Mouse (Mus musculus): ENCODE data around the gene Ppp2r5c. TPM values are rescaled to one million over a fixed set of nuclear protein-coding genes. Genes with fewer than 3 reads are reported as not detected.

The Ppp2r5c gene
- total and polyA plus RNA-seq, 2 experiments from 2014 or later: 169 to 191 TPM

DNA sequence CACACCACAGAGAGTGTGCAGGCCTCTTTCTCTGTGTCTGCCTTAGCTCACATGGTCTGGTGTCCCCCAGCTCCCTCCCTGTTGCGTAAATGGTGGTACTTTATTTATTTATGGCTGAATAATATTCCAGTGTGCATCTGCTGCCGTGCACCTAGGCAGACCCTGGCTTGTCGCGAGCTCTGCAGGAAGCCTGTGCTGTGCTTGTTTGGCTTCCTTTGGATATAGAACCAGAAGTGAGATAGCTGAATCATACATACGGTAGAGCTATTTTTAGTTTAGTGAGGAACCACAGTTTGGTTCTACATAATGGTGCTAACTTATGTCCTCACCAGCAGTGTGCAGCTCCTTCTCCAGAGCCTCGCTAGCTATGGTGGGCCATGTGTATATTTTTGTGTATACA lies 11.7 kb downstream of the Ppp2r5c start:
- Histone ChIP-seq H3K4me3 (ENCODE audit: low read depth, low read length) (no peak overlapping the region), H3K9ac (no peak overlapping the region), H3K27me3 (ENCODE audit: insufficient read depth, low read length) (no peaks in the 10 kb centered on the region), H3K9me3 (ENCODE audit: low read length) (no peaks in the 10 kb centered on the region), H3K4me2 (ENCODE audit: low read depth) (no peak overlapping the region), H3K4me1 (ENCODE audit: insufficient read depth) (no peaks in the 10 kb centered on the region), H3K27ac (ENCODE audit: low read depth, low read length) (0 out of 2 replicates have a peak overlapping the region, but pooled peaks have one; percentile 29), H3K36me3 (ENCODE audit: insufficient read depth) (0 out of 2 replicates have a peak, but pooled peaks cover 5% of the 10 kb centered on the region)
- TF ChIP-seq CTCF (IDR thresholded peaks at IDR 0.05; ENCODE audit: low read depth): no peak
- ATAC-seq (no peak), DNase-seq (no peak)
- WGBS: 80% methylated on average over 6 of the region's 6 CpGs

DNA sequence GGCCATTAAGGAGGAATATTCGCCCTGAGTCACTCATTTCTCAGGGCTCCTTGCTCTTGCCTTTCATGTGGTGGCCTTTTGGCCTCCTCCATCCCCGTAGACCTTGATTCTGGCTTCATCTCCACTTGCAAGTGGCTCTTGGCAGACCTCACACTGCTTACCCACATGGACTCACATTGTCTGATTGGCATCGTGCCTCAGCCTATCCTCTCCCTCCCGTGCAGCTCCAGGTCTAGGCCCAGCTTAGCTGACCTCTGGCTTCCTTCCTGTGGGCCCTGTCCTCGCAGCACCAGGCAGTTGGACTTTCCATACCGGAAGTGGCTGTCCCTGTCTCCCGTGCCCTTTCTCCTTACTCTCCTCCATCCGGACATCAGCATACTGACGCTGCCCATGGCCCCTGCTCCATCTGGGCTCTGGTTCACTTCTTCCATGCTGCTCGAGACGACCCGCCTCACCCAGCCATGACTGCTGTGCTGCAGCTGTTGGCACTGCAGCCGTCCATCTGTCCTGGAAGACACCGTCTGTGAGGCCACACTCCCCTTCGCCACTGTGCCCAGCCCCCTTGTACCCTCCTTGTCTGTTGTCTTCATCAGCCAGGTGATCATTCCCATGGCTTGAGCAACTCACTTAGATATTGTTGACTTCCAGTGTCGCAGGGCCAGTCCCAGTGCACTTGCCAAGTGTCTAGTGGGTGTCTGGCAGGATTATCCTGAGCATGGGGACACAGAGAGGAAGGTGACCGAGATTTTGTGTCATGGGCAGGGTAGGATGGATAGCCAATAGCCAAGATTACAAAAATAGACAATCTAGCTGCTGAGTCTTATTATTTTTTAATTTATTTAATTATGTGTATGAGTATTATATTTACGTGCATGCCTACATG lies 13.7 kb downstream of the Ppp2r5c start:
- Histone ChIP-seq H3K36me3 (ENCODE audit: insufficient read depth) (0 out of 2 replicates have a peak, but pooled peaks cover 5% of the 10 kb centered on the region), H3K4me3 (ENCODE audit: low read depth, low read length) (no peak overlapping the region), H3K4me1 (ENCODE audit: insufficient read depth) (no peaks in the 10 kb centered on the region), H3K27me3 (ENCODE audit: insufficient read depth, low read length) (no peaks in the 10 kb centered on the region), H3K9me3 (ENCODE audit: low read length) (no peaks in the 10 kb centered on the region), H3K27ac (ENCODE audit: low read depth, low read length) (no peak overlapping the region), H3K9ac (no peak overlapping the region), H3K4me2 (ENCODE audit: low read depth) (no peak overlapping the region)
- TF ChIP-seq CTCF (IDR thresholded peaks at IDR 0.05; ENCODE audit: low read depth): no peak
- no peak for DNase-seq
- WGBS: 83% methylated on average over 18 of the region's 18 CpGs
- no peak for ATAC-seq

DNA sequence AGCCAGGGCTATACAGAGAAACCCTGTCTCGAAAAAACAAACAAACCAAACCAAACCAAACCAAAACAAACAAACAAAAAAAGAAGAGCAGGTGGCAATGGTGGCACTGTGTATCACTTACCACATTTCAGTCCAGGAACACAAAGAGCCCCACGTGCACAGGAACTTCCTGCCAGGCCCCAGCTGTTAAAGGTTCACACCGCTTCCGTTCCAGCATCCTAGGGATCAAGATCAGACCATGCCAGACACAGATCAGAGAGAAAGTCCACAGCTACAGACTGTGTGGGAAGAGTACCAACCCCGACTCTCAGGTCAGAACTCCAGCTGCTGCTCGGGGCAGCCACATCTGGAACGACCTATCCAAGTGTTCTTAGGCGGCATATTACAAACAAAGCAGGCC lies 16.8 kb downstream of the Ppp2r5c start:
- TF ChIP-seq CTCF (IDR thresholded peaks at IDR 0.05; ENCODE audit: low read depth): no peak
- Histone ChIP-seq H3K4me2 (ENCODE audit: low read depth) (no peak overlapping the region), H3K27ac (ENCODE audit: low read depth, low read length) (no peak overlapping the region), H3K9ac (no peak overlapping the region), H3K4me1 (ENCODE audit: insufficient read depth) (no peaks in the 10 kb centered on the region), H3K4me3 (ENCODE audit: low read depth, low read length) (no peak overlapping the region), H3K36me3 (ENCODE audit: insufficient read depth) (peaks cover 18% of the 10 kb centered on the region), H3K9me3 (ENCODE audit: low read length) (no peaks in the 10 kb centered on the region), H3K27me3 (ENCODE audit: insufficient read depth, low read length) (no peaks in the 10 kb centered on the region)
- no peak for DNase-seq
- 85% methylated on average over 8 of the region's 8 CpGs for WGBS
- no peak for ATAC-seq

DNA sequence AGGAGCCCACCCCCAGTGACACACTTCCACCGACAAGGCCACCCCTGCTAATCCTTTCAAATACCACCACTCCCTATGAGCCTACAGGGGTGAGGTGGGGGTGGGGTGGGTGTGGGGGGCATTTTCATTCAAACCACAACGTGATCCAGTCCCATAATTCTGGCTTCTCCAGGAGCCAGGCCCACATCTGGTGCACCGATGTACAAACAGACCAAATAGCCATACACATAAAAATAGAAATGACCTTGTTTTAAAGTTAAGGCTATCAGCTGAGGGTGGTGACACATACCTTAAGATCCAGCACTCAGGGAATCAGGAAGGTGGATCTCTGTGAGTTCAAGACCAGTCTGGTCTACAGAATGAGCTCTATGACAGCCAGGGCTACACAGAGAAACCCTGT lies 24.5 kb downstream of the Ppp2r5c start:
- Histone ChIP-seq H3K9me3 (ENCODE audit: low read length) (no peaks in the 10 kb centered on the region), H3K4me1 (ENCODE audit: insufficient read depth) (no peaks in the 10 kb centered on the region), H3K36me3 (ENCODE audit: insufficient read depth) (peaks cover 11% of the 10 kb centered on the region), H3K27ac (ENCODE audit: low read depth, low read length) (no peak overlapping the region), H3K9ac (no peak overlapping the region), H3K27me3 (ENCODE audit: insufficient read depth, low read length) (no peaks in the 10 kb centered on the region), H3K4me2 (ENCODE audit: low read depth) (no peak overlapping the region), H3K4me3 (ENCODE audit: low read depth, low read length) (no peak overlapping the region)
- TF ChIP-seq CTCF (IDR thresholded peaks at IDR 0.05; ENCODE audit: low read depth): no peak
- no peak for ATAC-seq
- DNase-seq: no peak
- 84% methylated on average over 3 of the region's 3 CpGs for WGBS

DNA sequence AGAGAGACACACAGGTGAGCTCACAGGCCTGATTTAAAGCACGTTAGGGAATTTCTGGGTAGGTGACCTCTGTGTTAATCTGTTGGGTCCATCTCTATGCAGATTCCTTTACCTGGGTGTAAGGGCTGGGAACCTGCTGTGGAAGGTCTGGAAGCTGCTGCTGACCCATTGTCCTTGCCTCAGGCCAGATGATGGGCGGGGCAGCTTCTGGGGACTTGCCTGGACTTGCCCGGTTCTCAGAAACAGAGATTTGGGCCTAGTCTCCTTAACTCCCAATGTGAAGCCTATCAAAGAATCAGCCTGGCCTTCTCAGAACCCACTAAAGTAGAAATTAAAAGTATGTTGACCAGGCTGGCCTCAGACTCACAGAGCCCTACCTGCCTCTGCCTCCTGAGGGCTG lies 25.3 kb downstream of the Ppp2r5c start:
- Histone ChIP-seq H3K36me3 (ENCODE audit: insufficient read depth) (peaks cover 9% of the 10 kb centered on the region), H3K4me1 (ENCODE audit: insufficient read depth) (no peaks in the 10 kb centered on the region), H3K9ac (no peak overlapping the region), H3K4me2 (ENCODE audit: low read depth) (no peak overlapping the region), H3K27ac (ENCODE audit: low read depth, low read length) (no peak overlapping the region), H3K9me3 (ENCODE audit: low read length) (no peaks in the 10 kb centered on the region), H3K27me3 (ENCODE audit: insufficient read depth, low read length) (no peaks in the 10 kb centered on the region), H3K4me3 (ENCODE audit: low read depth, low read length) (no peak overlapping the region)
- WGBS: 80% methylated on average over 3 of the region's 3 CpGs
- DNase-seq (no peak), ATAC-seq (no peak)
- TF ChIP-seq CTCF (IDR thresholded peaks at IDR 0.05; ENCODE audit: low read depth): no peak

DNA sequence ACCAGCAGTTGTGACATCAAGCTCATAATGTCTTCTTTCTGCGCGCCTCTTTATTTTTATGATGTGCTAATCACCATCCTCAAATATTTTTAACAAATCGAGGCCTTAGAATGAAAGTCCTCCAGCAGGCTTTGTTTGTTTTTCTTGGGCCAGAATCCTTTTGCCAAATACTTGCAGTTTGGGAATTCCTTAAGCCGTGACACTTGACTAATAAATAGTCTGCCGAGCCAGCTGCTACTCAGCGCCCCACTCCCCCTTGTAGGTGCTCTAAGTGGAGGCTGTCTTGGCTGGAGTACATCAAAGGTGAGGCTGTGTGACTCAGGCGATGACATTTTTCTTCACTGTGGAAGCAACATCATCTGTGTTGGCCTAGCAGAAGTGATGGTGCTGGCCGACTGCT lies 27.6 kb downstream of the Ppp2r5c start:
- no peak overlapping the region for H3K4me3 ChIP-seq (ENCODE audit: low read depth, low read length)
- no peak for TF ChIP-seq CTCF (IDR thresholded peaks at IDR 0.05; ENCODE audit: low read depth)
- H3K4me2 ChIP-seq (ENCODE audit: low read depth): no peak overlapping the region
- H3K9me3 ChIP-seq (ENCODE audit: low read length): no peaks in the 10 kb centered on the region
- no peak overlapping the region for H3K9ac ChIP-seq
- no peaks in the 10 kb centered on the region for H3K27me3 ChIP-seq (ENCODE audit: insufficient read depth, low read length)
- DNase-seq (no peak), ATAC-seq (no peak)
- no peak overlapping the region for H3K27ac ChIP-seq (ENCODE audit: low read depth, low read length)
- peaks cover 3% of the 10 kb centered on the region for H3K36me3 ChIP-seq (ENCODE audit: insufficient read depth)
- no peaks in the 10 kb centered on the region for H3K4me1 ChIP-seq (ENCODE audit: insufficient read depth)
- 81% methylated on average over 8 of the region's 8 CpGs for WGBS

DNA sequence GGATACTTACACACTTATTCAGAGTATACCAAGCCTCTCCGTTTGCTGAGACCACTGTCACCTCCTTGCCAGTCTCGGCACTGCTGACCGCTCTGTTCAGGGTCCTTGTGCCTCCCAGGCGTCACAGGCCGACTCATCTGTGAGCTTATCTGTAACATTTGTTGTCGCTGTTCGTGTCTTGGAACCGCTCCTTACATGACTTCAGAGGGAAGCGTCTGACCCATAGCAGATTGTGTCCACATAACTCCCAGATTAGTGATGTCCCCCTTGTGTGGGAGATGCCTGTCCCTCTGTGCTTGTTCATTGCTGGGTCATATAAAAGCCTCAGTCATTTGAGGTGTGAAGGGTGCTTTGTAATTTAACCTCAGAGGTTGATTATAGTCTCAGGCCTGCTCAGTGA lies 29.6 kb downstream of the Ppp2r5c start:
- ATAC-seq (no peak), DNase-seq (no peak)
- no peak for TF ChIP-seq CTCF (IDR thresholded peaks at IDR 0.05; ENCODE audit: low read depth)
- Histone ChIP-seq H3K27ac (ENCODE audit: low read depth, low read length) (no peak overlapping the region), H3K4me3 (ENCODE audit: low read depth, low read length) (no peak overlapping the region), H3K4me2 (ENCODE audit: low read depth) (no peak overlapping the region), H3K9ac (no peak overlapping the region), H3K4me1 (ENCODE audit: insufficient read depth) (no peaks in the 10 kb centered on the region), H3K9me3 (ENCODE audit: low read length) (no peaks in the 10 kb centered on the region), H3K36me3 (ENCODE audit: insufficient read depth) (no peaks in the 10 kb centered on the region; the same call in 1 of the 2 replicates), H3K27me3 (ENCODE audit: insufficient read depth, low read length) (no peaks in the 10 kb centered on the region)
- 95% methylated on average over 9 of the region's 9 CpGs for WGBS
